Mouse (Mus musculus) left cerebral cortex, adult 11 months (tissue): ENCODE data around the gene Dazap1.

Experiments used
- DNase-seq: peaks from one replicate; pipeline ENCODE4 v3.0.0; 2022; ENCODE audit warnings: low spot score

Gene Dazap1

GRCm38 (mm10) chr10:80298571-80299281 lies 37.4 kb downstream of the Dazap1 start:
- peak; percentile 80 for DNase-seq

- DNase-seq: no peak
Observed at GRCm38 (mm10) chr10:80299301-80299700, 38.0 kb downstream of the Dazap1 start.

- DNase-seq: no peak
Observed at GRCm38 (mm10) chr10:80299824-80300223, 38.5 kb downstream of the Dazap1 start.

- no peak for DNase-seq
Observed at GRCm38 (mm10) chr10:80300672-80301181, 39.4 kb downstream of the Dazap1 start.

GRCm38 (mm10) chr10:80301256-80302081 lies 40.2 kb downstream of the Dazap1 start:
- no peak for DNase-seq

- DNase-seq: no peak
Observed at GRCm38 (mm10) chr10:80302082-80302355, 40.7 kb downstream of the Dazap1 start.

- DNase-seq: peak; percentile 67
Observed at GRCm38 (mm10) chr10:80302471-80302881, 41.2 kb downstream of the Dazap1 start.

- no peak for DNase-seq
Observed at GRCm38 (mm10) chr10:80304458-80304857, 43.2 kb downstream of the Dazap1 start.

- DNase-seq: no peak
Observed at GRCm38 (mm10) chr10:80304862-80305261, 43.6 kb downstream of the Dazap1 start.

- no peak for DNase-seq
Observed at GRCm38 (mm10) chr10:80311560-80311959, 50.3 kb downstream of the Dazap1 start.

- no peak for DNase-seq
Observed at GRCm38 (mm10) chr10:80312586-80313504, 51.6 kb downstream of the Dazap1 start.

GRCm38 (mm10) chr10:80313627-80314201 lies 52.4 kb downstream of the Dazap1 start:
- no peak for DNase-seq

- no peak for DNase-seq
Observed at GRCm38 (mm10) chr10:80314494-80315001, 53.3 kb downstream of the Dazap1 start.

- no peak for DNase-seq
Observed at GRCm38 (mm10) chr10:80315315-80315714, 54.0 kb downstream of the Dazap1 start.

- no peak for DNase-seq
Observed at GRCm38 (mm10) chr10:80316359-80316781, 55.1 kb downstream of the Dazap1 start.

GRCm38 (mm10) chr10:80317011-80317410 lies 55.7 kb downstream of the Dazap1 start:
- DNase-seq: no peak

GRCm38 (mm10) chr10:80320340-80320760 lies 59.1 kb downstream of the Dazap1 start, which contains the start of gene 2310011J03Rik:
Gene 2310011J03Rik (minus strand): TSS chr10:80320537.
- DNase-seq: peak; percentile 87

- no peak for DNase-seq
Observed at GRCm38 (mm10) chr10:80321014-80321669, 59.9 kb downstream of the Dazap1 start.

- DNase-seq: no peak
Observed at GRCm38 (mm10) chr10:80321670-80322581, 60.6 kb downstream of the Dazap1 start.

- DNase-seq: no peak
Observed at GRCm38 (mm10) chr10:80322811-80323211, 61.5 kb downstream of the Dazap1 start.
